Mouse (Mus musculus) right cerebral cortex, postnatal 10 days (tissue): ENCODE measurements around the gene Ccdc175.

Experiments used
- DNase-seq, 2 experiments: peaks; one replicate each; pipeline ENCODE4 v3.0.0; 2021; ENCODE audit warnings: low spot score in 2 of 2

Gene Ccdc175

GRCm38 (mm10) chr12:72102776-72103175 lies 82.1 kb downstream of the Ccdc175 start:
- DNase-seq: no peak

- DNase-seq: no peak
Measured at GRCm38 (mm10) chr12:72096966-72097365, 87.9 kb downstream of the Ccdc175 start.

- no peak for DNase-seq
Measured at GRCm38 (mm10) chr12:72089802-72090201, 95.0 kb downstream of the Ccdc175 start.

DNA sequence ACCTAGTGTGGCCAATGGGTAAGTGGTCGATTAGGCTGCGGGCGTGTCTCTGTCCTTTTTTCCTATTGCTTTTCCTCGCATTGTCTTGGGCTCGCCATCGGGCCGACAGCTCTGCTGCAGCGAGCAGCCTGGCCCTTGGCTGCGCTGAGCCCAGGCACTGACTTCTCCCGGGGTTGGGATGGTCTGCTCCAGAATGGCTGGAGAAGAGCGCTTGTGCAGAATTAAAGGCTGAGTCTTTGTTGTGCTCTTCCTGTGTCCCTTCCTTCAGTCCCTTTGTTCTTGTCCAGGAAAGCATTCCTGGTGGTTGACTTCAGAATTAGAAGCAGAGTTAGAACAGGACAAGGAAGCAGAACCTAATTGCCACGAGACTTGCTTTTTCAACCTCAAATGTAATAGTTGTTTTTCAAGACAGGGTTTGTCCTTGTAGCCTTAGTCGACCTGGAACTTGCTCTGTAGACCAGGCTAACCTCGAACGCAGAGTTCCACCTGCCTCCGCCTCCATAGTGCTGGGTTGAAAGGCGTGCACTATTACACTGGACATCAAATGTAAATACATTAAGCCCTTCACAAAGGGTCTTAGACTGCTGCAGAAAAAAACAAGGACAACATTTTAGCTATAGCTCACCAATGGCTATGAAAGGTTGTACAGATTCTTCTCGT lies 98.5 kb downstream of the Ccdc175 start:
- DNase-seq: no peak

DNA sequence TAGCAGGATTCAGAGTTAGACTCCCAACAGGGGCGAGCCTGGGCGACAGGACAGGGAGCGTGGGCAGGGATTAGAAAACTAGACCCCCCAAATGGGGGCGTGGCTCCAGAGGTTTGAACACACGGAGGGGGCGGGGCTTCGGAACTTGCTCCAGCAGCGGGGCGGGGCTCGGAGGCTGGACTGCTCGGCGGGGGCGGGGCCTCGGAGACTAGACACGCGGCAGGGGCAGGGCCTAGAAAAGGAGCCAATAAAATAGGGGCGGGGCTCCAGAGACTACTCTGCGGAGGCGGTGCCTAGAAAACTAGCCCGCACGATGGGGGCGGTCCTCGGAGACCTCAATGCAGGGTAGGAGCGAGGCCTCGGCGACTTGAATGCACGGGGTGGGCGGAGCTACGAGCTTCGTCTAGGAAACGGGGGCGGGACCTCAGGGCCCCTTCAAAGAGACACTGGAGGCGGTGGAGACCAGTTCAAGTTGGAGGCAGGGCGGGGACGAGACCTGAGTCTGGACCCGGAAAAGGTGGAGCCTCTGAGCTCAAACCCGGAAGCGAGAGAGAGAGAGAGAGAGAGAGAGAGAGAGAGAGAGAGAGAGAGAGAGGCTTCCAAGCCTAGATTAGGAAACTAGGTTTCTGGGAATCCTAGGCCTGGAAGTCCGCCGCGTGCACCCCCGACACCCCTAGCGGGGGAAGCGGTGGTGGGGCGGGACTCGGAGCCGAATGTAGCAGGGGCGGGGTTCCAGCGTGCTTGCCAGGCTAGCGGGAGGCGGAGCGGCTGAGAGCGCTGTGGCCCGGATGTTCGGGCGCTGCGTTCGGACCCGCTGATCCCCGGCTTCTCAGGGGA lies 99.3 kb downstream of the Ccdc175 start, which contains the start of the genes L3hypdh and Jkamp:
Gene L3hypdh, minus strand, starts transcription at position 111 of the 837 bp plus-strand sequence.
Gene Jkamp, plus strand, starts transcription at position 261 of the 837 bp plus-strand sequence.
- DNase-seq: peak; percentile 99

DNA sequence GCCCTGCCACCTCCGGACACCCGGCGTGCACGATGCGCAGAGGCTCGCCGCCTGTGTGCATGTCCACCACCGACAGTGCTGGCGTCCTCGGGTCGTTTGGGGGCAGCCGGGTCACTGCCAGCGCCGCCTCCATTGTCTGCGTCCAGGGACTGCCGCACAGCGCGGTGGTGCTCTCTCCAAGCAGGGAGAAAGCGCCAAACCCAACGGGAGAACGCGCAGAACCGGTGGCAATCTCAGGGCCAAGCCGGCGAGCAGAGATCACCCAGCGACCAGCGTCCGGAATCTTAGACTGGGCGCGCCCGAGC lies 99.9 kb downstream of the Ccdc175 start:
- no peak for DNase-seq

- DNase-seq: peak in 1 of 2 experiments; percentile 65
Measured at GRCm38 (mm10) chr12:72084261-72085023, 100.4 kb downstream of the Ccdc175 start.

- DNase-seq: no peak
Measured at GRCm38 (mm10) chr12:72083265-72083664, 101.6 kb downstream of the Ccdc175 start.

DNA sequence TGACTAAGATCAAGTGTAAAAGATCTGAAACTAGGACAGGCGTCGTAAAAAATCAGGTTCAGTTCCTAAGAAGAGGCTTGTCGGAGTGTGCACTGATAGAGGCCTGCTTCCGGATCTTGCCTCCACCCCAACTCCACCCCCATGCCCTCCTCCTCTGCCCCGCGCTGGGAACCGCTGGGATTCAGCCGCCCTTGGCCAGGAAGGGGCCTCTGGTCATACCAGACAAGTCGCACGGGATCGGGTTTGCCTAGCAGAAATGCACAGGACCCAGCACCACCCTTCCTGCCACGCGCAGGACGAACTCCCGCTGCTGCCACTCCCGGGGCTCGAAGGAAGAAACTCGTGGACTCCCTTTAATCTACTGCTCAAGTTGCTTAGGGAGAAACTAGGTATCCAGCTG lies 102.5 kb downstream of the Ccdc175 start:
- no peak for DNase-seq

GRCm38 (mm10) chr12:72081961-72082360 lies 102.9 kb downstream of the Ccdc175 start:
- no peak for DNase-seq

DNA sequence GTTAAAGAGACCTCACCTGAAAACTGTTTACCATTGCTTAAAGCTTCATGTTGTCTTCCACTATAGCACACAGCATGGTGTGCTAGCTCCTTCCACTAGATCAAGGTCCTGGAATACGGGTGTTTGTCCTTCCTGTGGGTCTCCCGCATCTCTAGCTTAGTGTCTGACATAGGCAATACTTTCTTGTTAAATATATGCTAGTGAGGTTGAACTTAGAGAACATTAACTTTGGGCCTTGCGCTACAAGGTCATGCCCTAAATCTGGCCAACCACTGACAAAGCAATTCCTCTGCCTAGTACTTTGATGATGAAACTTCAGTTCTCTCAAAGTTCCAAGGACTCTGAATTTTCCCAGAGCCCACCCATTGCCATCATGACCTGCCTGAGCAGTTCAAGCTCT lies 106.6 kb downstream of the Ccdc175 start:
- no peak for DNase-seq

- peak; percentile 91 to 92 for DNase-seq
Measured at GRCm38 (mm10) chr12:72070327-72071269, 114.2 kb downstream of the Ccdc175 start, which contains the start of gene Gpr135. Gpr135 (minus strand) TSS chr12:72071125.

- DNase-seq: no peak
Measured at GRCm38 (mm10) chr12:72069626-72070326, 115.1 kb downstream of the Ccdc175 start.

DNA sequence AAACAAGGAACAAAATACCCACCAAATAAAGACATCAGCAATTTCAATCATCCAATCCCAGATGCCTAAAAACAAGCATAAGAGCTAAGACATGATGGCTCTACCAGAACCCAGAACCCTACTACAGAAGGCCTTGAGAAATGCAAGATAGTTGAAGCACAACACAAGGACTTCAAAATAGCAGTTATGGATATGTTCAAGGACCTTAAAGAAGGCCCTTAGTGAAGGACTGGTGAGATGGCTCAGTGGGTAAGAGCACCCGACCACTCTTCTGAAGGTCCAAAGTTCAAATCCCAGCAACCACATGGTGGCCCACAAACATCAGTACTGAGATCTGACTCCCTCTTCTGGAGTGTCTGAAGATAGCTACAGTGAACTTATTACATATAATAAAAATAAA lies 127.0 kb downstream of the Ccdc175 start:
- no peak for DNase-seq

DNA sequence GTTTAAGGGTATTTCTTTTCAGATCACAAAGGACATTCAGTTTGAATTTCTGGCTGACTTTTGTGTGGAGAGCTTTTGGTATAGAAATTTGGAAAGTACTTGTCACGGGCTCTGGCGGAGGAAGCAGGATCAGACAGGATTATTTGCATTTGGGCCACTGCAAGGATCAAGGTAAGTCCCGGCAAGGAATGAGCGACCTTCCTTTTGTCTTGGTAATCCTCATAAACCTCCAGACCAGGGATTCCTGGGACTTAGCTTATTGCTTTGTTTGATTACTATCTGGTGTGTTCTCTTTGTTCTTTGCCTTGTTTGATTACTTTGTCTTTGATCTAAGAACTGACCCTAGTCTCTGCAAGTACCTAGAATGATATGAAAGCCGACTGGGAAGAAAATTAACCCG lies 131.0 kb downstream of the Ccdc175 start:
- no peak for DNase-seq

DNA sequence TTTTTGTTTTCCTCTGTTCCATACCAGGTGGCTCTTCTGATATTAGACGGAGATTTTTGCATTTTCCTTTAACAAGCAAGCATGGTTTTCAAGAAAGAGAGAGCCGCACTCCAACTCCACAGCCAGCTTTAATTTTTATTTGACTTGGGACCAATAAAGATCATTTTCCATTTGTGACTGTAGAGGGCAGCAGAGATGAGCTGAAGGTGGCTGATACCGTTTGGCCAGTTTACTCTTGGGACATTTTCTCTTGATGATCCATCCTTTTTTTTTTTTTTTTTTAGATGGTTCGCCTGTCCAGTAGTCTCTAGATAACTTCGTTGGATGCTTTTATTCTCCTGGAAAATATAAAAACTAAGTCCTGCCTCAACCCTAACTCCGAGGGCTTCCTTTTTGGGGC lies 131.5 kb downstream of the Ccdc175 start:
- DNase-seq: no peak

DNA sequence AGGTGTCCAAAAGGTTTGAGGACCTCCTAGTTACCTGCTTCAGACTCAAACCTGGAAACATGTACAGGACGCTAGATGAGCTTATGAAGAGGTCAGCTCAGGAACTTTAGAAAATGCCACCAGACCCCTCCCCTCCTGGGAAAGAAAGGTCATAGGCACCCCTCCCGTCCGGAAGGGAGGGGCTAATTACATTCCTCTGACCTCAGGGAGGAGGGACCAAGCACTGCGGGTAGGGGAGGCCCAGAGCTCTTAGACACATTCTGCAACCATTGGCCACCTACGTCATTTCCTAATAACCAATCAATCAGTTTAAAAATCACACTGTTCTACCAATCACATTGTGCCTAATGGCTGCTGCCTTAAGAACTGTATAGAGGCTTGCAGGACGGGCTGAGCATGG lies 132.3 kb downstream of the Ccdc175 start:
- no peak for DNase-seq
